Mouse (Mus musculus) left cerebral cortex, adult 18-20 months (tissue): Measurements from ENCODE around the gene Rap1b. TPM values are rescaled to one million over a fixed set of nuclear protein-coding genes. Genes with fewer than 3 reads are reported as not detected.

Experiments
- DNase-seq, 2 experiments: peaks; one replicate each; pipeline ENCODE4 v3.0.0; 2021 to 2022; ENCODE audit warnings: low spot score in 2 of 2, mixed read lengths in 1 of 2
- total RNA-seq, 2 experiments: library from RNA; stranded (reverse); gene quantifications; 2 replicates each; pipeline ENCODE4 v1.2.3; 2021

Gene Rap1b
- total RNA-seq, 2 experiments from 2014 or later = 56.7 to 65.4 TPM

DNA sequence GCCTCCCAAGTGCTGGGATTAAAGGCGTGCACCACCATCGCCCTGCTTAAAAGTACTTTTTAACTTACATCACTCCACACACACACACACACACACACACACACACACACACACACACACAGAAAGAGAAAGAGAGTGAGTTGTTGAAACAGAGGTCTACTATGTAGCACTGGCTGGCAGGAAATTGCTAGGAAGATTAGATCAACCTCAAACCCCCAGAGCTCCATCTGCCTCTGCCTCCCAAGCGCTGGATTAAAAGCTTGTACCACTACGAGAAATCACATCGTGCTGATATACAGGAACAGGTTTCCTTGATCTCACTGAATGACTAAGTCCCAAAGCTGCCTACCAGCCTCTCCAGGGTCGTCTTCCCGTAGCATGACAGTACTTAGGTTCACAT, 61.2 kb downstream of the Rap1b start:
- no peak for DNase-seq

- DNase-seq = no peak
Observed at GRCm38 (mm10) chr10:117783786-117784420, 61.9 kb downstream of the Rap1b start.

- DNase-seq = no peak
Observed at GRCm38 (mm10) chr10:117782491-117783260, 63.2 kb downstream of the Rap1b start.

DNA sequence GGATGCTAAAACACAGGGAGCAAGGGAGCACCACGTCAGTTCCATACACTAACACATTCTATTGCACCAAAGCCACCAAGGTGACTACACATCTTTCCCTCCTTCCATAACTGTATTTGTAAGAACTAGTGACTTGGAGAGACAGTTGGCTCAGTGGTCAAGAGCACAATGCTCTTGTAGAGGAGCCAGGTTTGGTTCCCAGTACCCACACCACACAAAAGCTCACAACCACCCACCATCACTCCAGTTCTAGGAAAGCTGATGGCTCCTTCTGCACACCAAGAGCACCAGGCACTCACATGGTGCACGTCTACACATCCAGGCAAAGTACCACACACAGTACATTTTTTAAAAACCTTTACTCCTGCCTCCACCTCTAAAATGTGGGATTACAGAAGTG, 63.8 kb downstream of the Rap1b start:
- no peak for DNase-seq

DNA sequence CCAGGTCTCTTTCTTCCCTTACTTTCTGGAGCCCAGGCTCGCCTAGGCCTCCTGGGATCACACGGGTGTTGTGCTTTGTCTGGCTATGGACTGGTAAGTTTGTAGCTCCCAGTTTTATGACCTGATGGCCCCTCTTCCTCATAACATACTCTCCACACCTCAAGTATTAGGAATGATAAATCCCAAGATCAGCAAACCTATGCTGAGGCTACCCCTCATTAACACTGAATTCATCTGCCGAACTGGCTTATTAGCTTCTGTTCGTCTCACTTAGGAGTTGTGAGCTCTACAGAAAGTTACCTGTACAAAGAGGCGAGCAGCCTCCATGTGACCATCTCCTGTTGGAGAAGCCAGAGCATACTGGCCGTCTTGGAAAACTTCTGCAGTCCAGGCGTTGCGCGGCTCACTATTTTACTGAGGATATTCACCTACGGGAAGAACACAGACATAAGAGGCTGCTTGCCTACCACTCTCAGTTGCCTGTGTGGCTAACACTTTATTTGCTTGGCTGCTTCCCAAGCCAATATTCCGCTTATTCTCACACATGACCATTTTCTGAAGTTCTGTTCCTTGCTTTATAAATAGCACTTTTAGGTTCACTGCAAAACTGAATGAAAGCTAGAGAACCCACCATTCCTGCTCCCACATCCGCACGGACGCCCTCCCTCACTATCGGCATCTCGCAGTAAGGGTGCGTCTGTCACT, 64.7 kb downstream of the Rap1b start:
- DNase-seq = no peak

DNA sequence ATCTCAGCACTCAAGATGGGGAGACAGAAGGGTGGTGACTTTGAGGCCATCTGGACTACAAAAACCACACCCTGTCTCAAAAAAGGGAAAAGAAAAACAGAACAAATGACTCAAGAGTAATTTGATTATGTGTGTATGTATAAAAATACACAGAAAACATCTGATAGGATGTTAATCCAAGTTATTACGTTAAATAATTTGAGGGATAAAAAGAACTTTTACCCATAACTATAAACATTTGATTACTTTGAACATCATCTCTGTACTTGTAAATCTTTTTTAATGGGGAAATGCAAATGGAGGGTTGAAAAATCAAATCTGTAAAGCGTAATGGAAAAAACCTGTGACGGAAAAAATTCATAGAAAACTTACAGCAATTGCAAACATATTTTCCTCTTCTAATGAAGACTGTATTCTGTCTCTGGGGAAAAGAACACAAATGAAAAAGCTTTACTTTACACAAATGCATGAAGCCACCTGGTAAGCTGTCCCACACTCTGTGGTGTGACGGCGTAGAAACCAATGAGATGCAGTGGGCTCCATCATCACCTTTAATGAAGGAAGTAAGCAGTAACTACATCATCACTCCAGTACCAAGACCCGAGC, 65.4 kb downstream of the Rap1b start:
- no peak for DNase-seq

- DNase-seq = no peak
Observed at GRCm38 (mm10) chr10:117779581-117780305, 66.1 kb downstream of the Rap1b start.

DNA sequence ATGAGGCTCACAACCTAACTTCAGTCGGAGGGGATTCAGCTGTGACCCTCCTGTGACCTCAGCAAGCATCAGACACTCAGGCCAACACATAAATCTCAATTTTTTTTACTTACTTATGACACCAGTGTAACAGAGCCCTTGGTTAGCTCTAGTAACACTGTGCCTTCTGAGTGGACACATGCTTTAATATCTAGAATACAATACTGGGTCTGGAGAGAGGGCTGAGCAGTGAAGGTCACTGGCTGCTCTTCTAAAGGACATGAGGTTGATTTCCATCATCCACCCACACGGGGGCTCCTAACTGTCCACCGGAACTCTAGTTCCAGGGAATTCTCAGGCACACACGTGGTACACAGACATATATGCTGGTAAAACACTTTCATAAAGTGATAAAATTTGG, 66.9 kb downstream of the Rap1b start:
- no peak for DNase-seq

DNA sequence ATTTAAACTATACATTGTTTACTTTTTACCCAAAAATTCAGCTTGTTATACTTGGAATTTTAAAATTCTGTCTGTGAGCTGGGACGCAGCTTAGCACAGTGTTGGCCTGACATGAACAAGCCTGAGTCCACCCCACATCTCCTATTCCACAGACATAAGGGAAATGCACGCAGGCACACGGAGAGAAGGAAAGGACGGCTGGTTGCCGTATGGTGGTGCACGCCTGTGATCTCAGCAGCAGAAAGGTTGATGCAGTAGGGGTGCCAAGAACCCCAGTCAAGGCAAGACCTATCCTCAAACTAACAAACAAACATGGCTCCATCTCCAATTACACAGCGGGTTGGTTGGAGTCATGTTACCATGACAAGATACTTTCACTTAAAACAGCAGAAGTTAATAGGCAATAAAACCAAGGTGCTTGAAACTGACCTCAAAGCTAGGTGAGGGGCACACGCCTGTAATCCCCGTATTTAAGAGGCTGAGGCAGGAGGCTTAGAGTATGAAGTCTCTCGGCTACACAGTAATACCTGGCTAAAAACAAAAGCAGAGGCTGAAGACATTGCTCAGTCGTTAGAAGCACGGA, 67.4 kb downstream of the Rap1b start:
- DNase-seq = no peak

DNA sequence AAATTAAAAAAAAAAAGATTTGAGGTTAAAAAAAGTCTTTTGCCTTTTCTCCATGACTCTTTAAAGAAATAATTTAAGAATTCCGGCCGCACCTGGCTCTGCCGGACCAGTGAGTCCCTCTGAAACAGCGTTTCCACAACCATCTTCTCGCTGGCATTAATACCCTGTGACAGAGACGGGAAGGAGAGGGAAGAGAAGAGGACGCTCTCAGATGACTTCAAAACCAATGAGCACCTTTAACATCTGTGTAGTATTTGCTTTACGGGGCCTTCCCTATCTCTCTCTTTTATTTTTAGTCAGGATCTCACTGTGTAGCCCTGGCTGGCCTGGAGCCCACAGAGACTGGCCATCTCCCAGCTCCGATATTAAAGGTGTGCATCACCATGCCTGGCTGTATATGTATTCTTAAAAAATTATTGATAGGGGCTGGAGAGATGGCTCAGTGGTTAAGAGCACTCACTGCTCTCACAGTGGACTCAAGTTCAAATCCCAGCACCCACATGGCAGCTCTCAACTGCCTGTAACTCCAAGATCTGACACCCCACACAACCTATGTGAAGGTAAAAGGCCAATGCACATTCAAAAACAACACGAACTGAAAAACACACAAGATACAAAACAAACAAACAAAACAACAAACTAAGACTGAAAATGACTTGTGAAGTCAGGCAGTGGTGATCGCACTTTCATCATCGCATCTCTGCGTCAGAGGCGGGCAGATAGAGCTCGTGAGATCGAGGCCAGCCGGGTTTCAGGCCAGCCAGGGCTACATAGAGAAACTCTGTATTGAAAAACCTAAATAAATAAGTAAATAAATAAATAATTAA, 68.1 kb downstream of the Rap1b start:
- no peak for DNase-seq

GRCm38 (mm10) chr10:117777103-117777470, 68.7 kb downstream of the Rap1b start:
- DNase-seq = no peak

GRCm38 (mm10) chr10:117776281-117777102, 69.3 kb downstream of the Rap1b start:
- DNase-seq = no peak

DNA sequence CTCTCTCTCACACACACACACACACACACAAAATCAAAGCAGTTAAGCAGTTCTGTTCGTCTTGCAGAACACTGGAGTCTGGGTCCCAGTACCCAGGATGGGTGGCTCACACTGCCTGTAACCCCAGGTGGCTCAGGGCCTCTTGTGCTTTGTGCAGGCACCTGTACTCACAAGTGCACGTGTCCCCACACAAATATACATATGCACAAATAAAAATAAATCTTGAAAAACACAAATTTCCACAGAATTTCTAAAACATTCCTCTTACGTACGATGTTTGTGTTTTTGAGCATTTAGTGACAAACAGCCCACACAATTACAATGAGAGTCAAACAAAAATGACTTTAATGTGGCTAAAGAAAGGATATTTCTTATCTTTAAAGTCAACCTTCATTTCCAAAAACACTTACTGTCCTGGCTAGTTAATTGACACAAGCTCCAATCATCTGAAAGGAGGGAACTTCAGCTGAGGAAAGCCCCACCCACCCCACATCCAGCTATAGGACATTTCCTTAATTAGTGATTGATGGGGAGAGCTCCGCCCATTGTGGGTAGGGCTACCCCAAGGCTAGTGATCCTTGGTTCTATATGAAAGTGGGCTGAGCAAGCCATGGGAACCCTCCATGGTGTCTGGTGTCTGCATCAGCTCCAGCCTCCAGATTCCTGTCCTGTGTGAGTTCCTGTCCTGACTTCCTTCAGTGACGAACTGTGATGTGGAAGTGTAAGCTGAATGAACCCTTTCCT, 70.3 kb downstream of the Rap1b start:
- DNase-seq = no peak

DNA sequence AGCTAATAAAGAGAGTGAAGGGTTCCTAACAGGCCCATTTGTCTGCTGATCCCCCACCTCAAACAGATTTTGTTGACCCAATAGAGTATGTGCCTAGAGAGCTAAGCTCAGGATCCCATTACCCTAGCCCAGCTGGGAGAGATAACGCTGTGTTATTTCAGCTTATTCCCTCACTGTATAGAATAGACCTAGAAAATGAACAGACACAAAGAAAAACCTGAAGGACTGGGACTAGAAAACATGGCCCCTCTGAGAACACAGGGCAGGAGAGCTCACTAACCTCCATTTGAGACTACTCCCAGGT, 71.1 kb downstream of the Rap1b start:
- DNase-seq = no peak

- no peak for DNase-seq
Observed at GRCm38 (mm10) chr10:117774011-117774816, 71.6 kb downstream of the Rap1b start.

DNA sequence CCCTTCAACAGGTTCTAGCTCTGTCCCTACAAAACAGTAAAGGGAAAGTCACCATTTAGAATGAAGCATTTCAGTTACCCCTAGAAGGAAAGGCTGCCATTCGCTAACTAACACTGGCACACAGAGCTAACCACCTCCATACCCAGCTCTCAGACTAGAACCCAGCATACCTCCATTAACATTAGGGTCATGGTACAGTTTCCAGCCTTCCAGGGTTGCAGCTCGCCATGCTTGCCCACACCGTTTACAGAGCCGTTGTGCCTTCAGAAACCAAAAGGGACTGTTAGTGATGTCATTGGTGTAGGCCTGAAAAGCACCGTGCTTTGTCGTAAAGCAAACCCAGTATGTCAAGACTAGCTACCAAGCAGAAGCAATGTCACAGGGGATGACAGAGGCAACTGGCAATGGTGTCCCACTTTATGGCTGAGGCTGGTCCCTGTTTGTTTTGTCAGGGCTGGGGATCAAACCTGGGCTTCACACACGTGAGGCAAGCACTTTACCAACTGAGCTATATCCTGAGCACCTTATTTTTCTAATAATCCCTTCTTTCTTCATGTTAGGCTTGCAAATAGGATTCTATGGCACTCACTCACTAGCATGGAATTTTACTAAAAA, 72.6 kb downstream of the Rap1b start:
- DNase-seq = no peak

DNA sequence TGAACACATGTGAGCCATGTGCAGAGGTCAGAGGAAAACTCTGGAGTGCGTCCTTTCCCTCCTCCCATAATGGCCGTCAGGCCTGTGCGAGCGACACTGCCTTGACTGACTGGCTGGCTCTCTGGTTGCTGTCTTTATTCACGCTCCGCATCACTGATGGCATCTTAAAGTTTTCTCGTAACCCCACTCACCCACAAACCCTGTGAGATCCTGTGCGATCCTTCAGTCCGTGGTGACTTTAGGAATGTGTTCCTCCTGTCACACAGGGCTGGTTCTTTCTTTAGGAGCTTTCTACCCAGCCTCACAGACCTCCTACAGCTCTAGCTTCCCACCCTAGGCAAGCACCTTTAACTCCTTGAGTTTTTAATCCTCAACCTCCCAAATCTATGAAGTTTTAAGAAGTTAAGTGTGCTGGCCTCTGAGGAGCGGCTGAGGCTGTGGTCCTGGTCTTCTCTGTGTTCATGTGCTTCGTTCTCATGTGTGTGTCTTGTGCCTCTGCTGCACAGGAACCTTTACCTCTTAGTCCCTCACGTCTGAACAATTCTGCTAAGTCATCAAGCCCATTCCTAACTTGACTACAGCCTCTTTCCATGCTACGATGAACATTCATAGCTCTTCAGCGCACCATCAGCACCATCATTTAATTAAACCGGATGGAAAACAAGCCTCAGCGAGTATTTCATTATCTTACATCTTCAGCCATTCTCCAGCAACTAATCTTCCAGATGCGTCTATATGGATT, 73.3 kb downstream of the Rap1b start:
- DNase-seq = no peak
